Mouse (Mus musculus): Measurements from ENCODE around the gene Tbce. TPM values are rescaled to one million over a fixed set of nuclear protein-coding genes. Genes with fewer than 3 reads are reported as not detected.

The Tbce gene
- total and polyA plus RNA-seq, 3 experiments, result 27.2 to 82.1 (median 54.4) TPM

GRCm38 (mm10) chr13:14044521-14044920 lies 5.1 kb upstream of the Tbce start:
- H3K4me3 ChIP-seq (replicated peaks in 1 of 3; ENCODE audit: low read depth in 2 of 3, low read length in 2 of 3, poor library complexity in 1 of 3), result no peak overlapping the region
- DNase-seq (ENCODE audit: extremely low read depth), result no peak
- H3K4me2 ChIP-seq (ENCODE audit: insufficient read depth, low read depth, poor library complexity, severe bottlenecking), result no peak overlapping the region
- H3K9me3 ChIP-seq (replicated peaks; ENCODE audit: low read length), result no peaks in the 10 kb centered on the region
- H3K4me1 ChIP-seq (ENCODE audit: control insufficient read depth in 1 of 2, insufficient read depth in 2 of 2), result peaks cover 3 to 10% of the 10 kb centered on the region in 2 experiments; a peak in 2 of 4 replicates
- dilution Hi-C loops (cut with MboI; ENCODE audit: extremely low pct_ligation_motif_present, extremely low pct_unique_long_range_greater_than_20kb, low sequenced_read_pairs) (no loop called here), in situ Hi-C loops (cut with MboI; ENCODE audit: low pct_ligation_motif_present, low pct_unique_long_range_greater_than_20kb, low sequenced_read_pairs) (no loop called here)
- peaks cover 15 to 27% of the 10 kb centered on the region in 2 experiments for H3K36me3 ChIP-seq (replicated peaks in 1 of 2; ENCODE audit: control insufficient read depth in 1 of 2, insufficient read depth in 1 of 2, low read length in 1 of 2)
- H3K9ac ChIP-seq (ENCODE audit: insufficient read depth, low read depth), result no peak overlapping the region
- H3K27ac ChIP-seq (ENCODE audit: insufficient read depth, low read depth), result no peak overlapping the region
- H3K27me3 ChIP-seq (replicated peaks), result no peaks in the 10 kb centered on the region
- H3K79me2 ChIP-seq (replicated peaks; ENCODE audit: control insufficient read depth, extremely low read depth, insufficient read depth, poor library complexity, severe bottlenecking), result no peaks in the 10 kb centered on the region
- TF ChIP-seq SIN3A (IDR thresholded peaks at IDR 0.05; ENCODE audit: low read length) (no peak), MAX (IDR thresholded peaks at IDR 0.05; ENCODE audit: low read length) (no peak), IRF4 (IDR thresholded peaks at IDR 0.05; ENCODE audit: low read depth, low read length) (no peak), RAD21 (IDR thresholded peaks at IDR 0.05; ENCODE audit: low read depth, low read length) (no peak), NRF1 (IDR thresholded peaks at IDR 0.05; ENCODE audit: low read depth, low read length) (no peak), MEF2A (IDR thresholded peaks at IDR 0.05; ENCODE audit: borderline replicate concordance, low read depth, low read length) (no peak), TBP (conservative IDR thresholded peaks at IDR 0.05; ENCODE audit: low read depth, low read length) (no peak)

- H3K79me2 ChIP-seq (replicated peaks; ENCODE audit: control insufficient read depth, extremely low read depth, insufficient read depth, poor library complexity, severe bottlenecking), result peaks cover 3% of the 10 kb centered on the region
- H3K27ac ChIP-seq (ENCODE audit: insufficient read depth, low read depth), result no peak overlapping the region
- no peak for DNase-seq (ENCODE audit: extremely low read depth)
- H3K4me1 ChIP-seq (ENCODE audit: control insufficient read depth in 1 of 2, insufficient read depth in 2 of 2), result peaks cover 3 to 10% of the 10 kb centered on the region in 2 experiments; a peak in 2 of 4 replicates
- H3K27me3 ChIP-seq (replicated peaks), result no peaks in the 10 kb centered on the region
- H3K9ac ChIP-seq (ENCODE audit: insufficient read depth, low read depth), result no peak overlapping the region
- H3K4me3 ChIP-seq (replicated peaks in 1 of 3; ENCODE audit: low read depth in 2 of 3, low read length in 2 of 3, poor library complexity in 1 of 3), result no peak overlapping the region
- in situ Hi-C loops (cut with MboI; ENCODE audit: low pct_ligation_motif_present, low pct_unique_long_range_greater_than_20kb, low sequenced_read_pairs), result no loop called here
- peaks cover 9 to 21% of the 10 kb centered on the region in 2 experiments for H3K36me3 ChIP-seq (replicated peaks in 1 of 2; ENCODE audit: control insufficient read depth in 1 of 2, insufficient read depth in 1 of 2, low read length in 1 of 2)
- no peaks in the 10 kb centered on the region for H3K9me3 ChIP-seq (replicated peaks; ENCODE audit: low read length)
- H3K4me2 ChIP-seq (ENCODE audit: insufficient read depth, low read depth, poor library complexity, severe bottlenecking), result no peak overlapping the region
- TF ChIP-seq CTCF (conservative IDR thresholded peaks at IDR 0.05 in 1 of 2, IDR thresholded peaks at IDR 0.05 in 1 of 2; ENCODE audit: low read depth in 2 of 2, low read length in 2 of 2) (no peak), MAX (IDR thresholded peaks at IDR 0.05; ENCODE audit: low read length) (no peak), RCOR1 (conservative IDR thresholded peaks at IDR 0.05; ENCODE audit: low read depth, low read length) (no peak), MXI1 (IDR thresholded peaks at IDR 0.05; ENCODE audit: low read depth, low read length) (no peak), JUND (conservative IDR thresholded peaks at IDR 0.05; ENCODE audit: low read depth, low read length) (no peak), TCF12 (IDR thresholded peaks at IDR 0.05; ENCODE audit: low read depth, low read length) (no peak), E2F4 (IDR thresholded peaks at IDR 0.05; ENCODE audit: insufficient replicate concordance, low read depth, low read length) (no peak), MEF2A (IDR thresholded peaks at IDR 0.05; ENCODE audit: borderline replicate concordance, low read depth, low read length) (no peak), ZKSCAN1 (IDR thresholded peaks at IDR 0.05; ENCODE audit: borderline replicate concordance, low read depth, low read length) (no peak), HCFC1 (IDR thresholded peaks at IDR 0.05; ENCODE audit: low read depth, low read length) (no peak), GABPA (IDR thresholded peaks at IDR 0.05; ENCODE audit: insufficient replicate concordance, low read depth, low read length) (no peak)
- dilution Hi-C loops (cut with MboI; ENCODE audit: extremely low pct_ligation_motif_present, extremely low pct_unique_long_range_greater_than_20kb, low sequenced_read_pairs), result no loop called here
Observed at GRCm38 (mm10) chr13:14043851-14044250, 4.4 kb upstream of the Tbce start.
